Mouse (Mus musculus): ENCODE results near the gene Slc12a3. TPM values are rescaled to one million over a fixed set of nuclear protein-coding genes. Genes with fewer than 3 reads are reported as not detected.

Gene Slc12a3
- polyA plus RNA-seq, 1 experiment from 2014 or later: 0.10 TPM

- no peak for ATAC-seq (ENCODE audit: insufficient number of reproducible peaks, low FRiP score)
- Histone ChIP-seq H3K4me2 (no peak overlapping the region), H3K27me3 (replicated peaks) (no peaks in the 10 kb centered on the region), H3K9ac (no peak overlapping the region), H3K4me3 (no peak overlapping the region), H3K27ac (ENCODE audit: poor library complexity, severe bottlenecking) (no peak overlapping the region), H3K9me3 (replicated peaks) (no peaks in the 10 kb centered on the region), H3K4me1 (replicated peaks) (peaks cover 24% of the 10 kb centered on the region), H3K36me3 (peaks cover 46% of the 10 kb centered on the region)
- 65% methylated on average over 4 of the region's 4 CpGs for WGBS
Measured at GRCm38 (mm10) chr8:94300809-94301208, 28.2 kb upstream of the Slc12a3 start.

- Histone ChIP-seq H3K4me2 (no peak overlapping the region), H3K36me3 (peaks cover 63% of the 10 kb centered on the region), H3K4me3 (no peak overlapping the region), H3K27me3 (replicated peaks) (no peaks in the 10 kb centered on the region), H3K27ac (ENCODE audit: poor library complexity, severe bottlenecking) (no peak overlapping the region), H3K4me1 (replicated peaks) (peaks cover 20% of the 10 kb centered on the region), H3K9ac (no peak overlapping the region), H3K9me3 (replicated peaks) (no peaks in the 10 kb centered on the region)
- WGBS: 89% methylated on average over 2 of the region's 2 CpGs
- ATAC-seq (ENCODE audit: insufficient number of reproducible peaks, low FRiP score): no peak
Measured at GRCm38 (mm10) chr8:94304412-94304811, 24.6 kb upstream of the Slc12a3 start.

GRCm38 (mm10) chr8:94306989-94307513, 21.9 kb upstream of the Slc12a3 start:
- no peaks in the 10 kb centered on the region for H3K9me3 ChIP-seq (replicated peaks)
- peaks cover 68% of the 10 kb centered on the region for H3K36me3 ChIP-seq
- H3K4me3 ChIP-seq: no peak overlapping the region
- ATAC-seq (ENCODE audit: insufficient number of reproducible peaks, low FRiP score): no peak
- H3K4me2 ChIP-seq: no peak overlapping the region
- H3K4me1 ChIP-seq (replicated peaks): peaks cover 14% of the 10 kb centered on the region
- no peaks in the 10 kb centered on the region for H3K27me3 ChIP-seq (replicated peaks)
- no peak overlapping the region for H3K9ac ChIP-seq
- 45% methylated on average over 7 of the region's 7 CpGs for WGBS
- no peak overlapping the region for H3K27ac ChIP-seq (ENCODE audit: poor library complexity, severe bottlenecking)

- Histone ChIP-seq H3K27me3 (replicated peaks) (no peaks in the 10 kb centered on the region), H3K9me3 (replicated peaks) (no peaks in the 10 kb centered on the region), H3K4me2 (no peak overlapping the region), H3K4me3 (no peak overlapping the region), H3K36me3 (peaks cover 70% of the 10 kb centered on the region), H3K9ac (no peak overlapping the region), H3K27ac (ENCODE audit: poor library complexity, severe bottlenecking) (no peak overlapping the region), H3K4me1 (replicated peaks) (peaks cover 14% of the 10 kb centered on the region)
- WGBS: 55% methylated on average over 9 of the region's 9 CpGs
- no peak for ATAC-seq (ENCODE audit: insufficient number of reproducible peaks, low FRiP score)
Measured at GRCm38 (mm10) chr8:94307652-94308051, 21.3 kb upstream of the Slc12a3 start.

- 91% methylated on average over 2 of the region's 2 CpGs for WGBS
- H3K27ac ChIP-seq (ENCODE audit: poor library complexity, severe bottlenecking): no peak overlapping the region
Measured at GRCm38 (mm10) chr8:94314069-94314468, 14.9 kb upstream of the Slc12a3 start.

GRCm38 (mm10) chr8:94317249-94317648, 11.8 kb upstream of the Slc12a3 start:
- H3K36me3 ChIP-seq: peaks cover 30% of the 10 kb centered on the region
- no peak overlapping the region for H3K4me3 ChIP-seq
- no peak overlapping the region for H3K9ac ChIP-seq
- no peak for ATAC-seq (ENCODE audit: insufficient number of reproducible peaks, low FRiP score)
- H3K4me2 ChIP-seq: no peak overlapping the region
- H3K9me3 ChIP-seq (replicated peaks): no peaks in the 10 kb centered on the region
- H3K27ac ChIP-seq (ENCODE audit: poor library complexity, severe bottlenecking): no peak overlapping the region
- H3K4me1 ChIP-seq (replicated peaks): no peaks in the 10 kb centered on the region
- WGBS: 94% methylated on average over 2 of the region's 2 CpGs
- H3K27me3 ChIP-seq (replicated peaks): no peaks in the 10 kb centered on the region

More at GRCm38 (mm10) chr8:94314069-94314468, 14.9 kb upstream of the Slc12a3 start:
- no peaks in the 10 kb centered on the region for H3K4me1 ChIP-seq (replicated peaks)
- ATAC-seq (ENCODE audit: insufficient number of reproducible peaks, low FRiP score): no peak
- H3K4me2 ChIP-seq: no peak overlapping the region
- no peak overlapping the region for H3K4me3 ChIP-seq
- H3K9ac ChIP-seq: no peak overlapping the region
- H3K27me3 ChIP-seq (replicated peaks): no peaks in the 10 kb centered on the region
- peaks cover 50% of the 10 kb centered on the region for H3K36me3 ChIP-seq
- no peaks in the 10 kb centered on the region for H3K9me3 ChIP-seq (replicated peaks)

- Histone ChIP-seq H3K27me3 (replicated peaks) (no peaks in the 10 kb centered on the region), H3K9ac (no peak overlapping the region), H3K36me3 (peaks cover 25% of the 10 kb centered on the region), H3K4me3 (no peak overlapping the region), H3K4me2 (no peak overlapping the region), H3K4me1 (replicated peaks) (no peaks in the 10 kb centered on the region), H3K27ac (ENCODE audit: poor library complexity, severe bottlenecking) (no peak overlapping the region), H3K9me3 (replicated peaks) (no peaks in the 10 kb centered on the region)
- 97% methylated on average over 2 of the region's 2 CpGs for WGBS
- no peak for ATAC-seq (ENCODE audit: insufficient number of reproducible peaks, low FRiP score)
Measured at GRCm38 (mm10) chr8:94317691-94318090, 11.3 kb upstream of the Slc12a3 start.

- Histone ChIP-seq H3K4me2 (no peak overlapping the region), H3K4me1 (replicated peaks) (no peaks in the 10 kb centered on the region), H3K9ac (no peak overlapping the region), H3K27ac (ENCODE audit: poor library complexity, severe bottlenecking) (no peak overlapping the region), H3K36me3 (peaks cover 14% of the 10 kb centered on the region), H3K27me3 (replicated peaks) (no peaks in the 10 kb centered on the region), H3K4me3 (no peak overlapping the region), H3K9me3 (replicated peaks) (no peaks in the 10 kb centered on the region)
- ATAC-seq (ENCODE audit: insufficient number of reproducible peaks, low FRiP score): no peak
- WGBS: 46% methylated on average over 2 of the region's 2 CpGs
Measured at GRCm38 (mm10) chr8:94320036-94320435, 9.0 kb upstream of the Slc12a3 start.

- WGBS: 80% methylated on average over 4 of the region's 4 CpGs
- ATAC-seq (ENCODE audit: insufficient number of reproducible peaks, low FRiP score): no peak
- no peak overlapping the region for H3K27ac ChIP-seq (ENCODE audit: poor library complexity, severe bottlenecking)
Measured at GRCm38 (mm10) chr8:94322083-94322482, 6.9 kb upstream of the Slc12a3 start.

GRCm38 (mm10) chr8:94323041-94323440, 6.0 kb upstream of the Slc12a3 start:
- Histone ChIP-seq H3K4me1 (replicated peaks) (0 out of 2 replicates have a peak, but pooled peaks cover 5% of the 10 kb centered on the region), H3K4me2 (no peak overlapping the region), H3K36me3 (peaks cover 6% of the 10 kb centered on the region; the same call in 1 of the 2 replicates), H3K27me3 (replicated peaks) (no peaks in the 10 kb centered on the region), H3K9ac (no peak overlapping the region), H3K9me3 (replicated peaks) (no peaks in the 10 kb centered on the region), H3K4me3 (no peak overlapping the region), H3K27ac (ENCODE audit: poor library complexity, severe bottlenecking) (no peak overlapping the region)
- no peak for ATAC-seq (ENCODE audit: insufficient number of reproducible peaks, low FRiP score)
- 74% methylated on average over 6 of the region's 6 CpGs for WGBS

More at GRCm38 (mm10) chr8:94322083-94322482, 6.9 kb upstream of the Slc12a3 start:
- no peak overlapping the region for H3K4me3 ChIP-seq
- H3K9ac ChIP-seq: no peak overlapping the region
- 0 out of 2 replicates have a peak, but pooled peaks cover 5% of the 10 kb centered on the region for H3K4me1 ChIP-seq (replicated peaks)
- H3K9me3 ChIP-seq (replicated peaks): no peaks in the 10 kb centered on the region
- H3K27me3 ChIP-seq (replicated peaks): no peaks in the 10 kb centered on the region
- no peak overlapping the region for H3K4me2 ChIP-seq
- peaks cover 6% of the 10 kb centered on the region; the same call in 1 of the 2 replicates for H3K36me3 ChIP-seq

GRCm38 (mm10) chr8:94324071-94324470, 4.9 kb upstream of the Slc12a3 start:
- H3K27me3 ChIP-seq (replicated peaks): peaks cover 4% of the 10 kb centered on the region; the same call in 1 of the 2 replicates
- no peak overlapping the region for H3K27ac ChIP-seq (ENCODE audit: poor library complexity, severe bottlenecking)
- peak; percentile 13; the same call in 1 of the 2 replicates for ATAC-seq (ENCODE audit: insufficient number of reproducible peaks, low FRiP score)
- no peak overlapping the region for H3K9ac ChIP-seq
- no peaks in the 10 kb centered on the region for H3K36me3 ChIP-seq
- no peak overlapping the region for H3K4me2 ChIP-seq
- no peak overlapping the region for H3K4me3 ChIP-seq
- H3K4me1 ChIP-seq (replicated peaks): 0 out of 2 replicates have a peak, but pooled peaks cover 5% of the 10 kb centered on the region
- WGBS: 47% methylated on average over 12 of the region's 12 CpGs
- no peaks in the 10 kb centered on the region for H3K9me3 ChIP-seq (replicated peaks)

- Histone ChIP-seq H3K4me2 (no peak overlapping the region), H3K9ac (no peak overlapping the region), H3K36me3 (no peaks in the 10 kb centered on the region), H3K4me1 (replicated peaks) (0 out of 2 replicates have a peak, but pooled peaks cover 5% of the 10 kb centered on the region), H3K27ac (ENCODE audit: poor library complexity, severe bottlenecking) (no peak overlapping the region), H3K9me3 (replicated peaks) (no peaks in the 10 kb centered on the region), H3K4me3 (no peak overlapping the region), H3K27me3 (replicated peaks) (peaks cover 7% of the 10 kb centered on the region; the same call in 1 of the 2 replicates)
- no peak for ATAC-seq (ENCODE audit: insufficient number of reproducible peaks, low FRiP score)
- WGBS: 51% methylated on average over 4 of the region's 4 CpGs
Measured at GRCm38 (mm10) chr8:94326016-94326415, 3.0 kb upstream of the Slc12a3 start.
